Mouse (Mus musculus): ENCODE measurements at regions not wholly inside any gene's neighbourhood (a gene's known extent, or its start where the extent isn't known, plus 50 kb on each side); places are given as distances from the start of the nearest gene placed in this dataset.

DNA sequence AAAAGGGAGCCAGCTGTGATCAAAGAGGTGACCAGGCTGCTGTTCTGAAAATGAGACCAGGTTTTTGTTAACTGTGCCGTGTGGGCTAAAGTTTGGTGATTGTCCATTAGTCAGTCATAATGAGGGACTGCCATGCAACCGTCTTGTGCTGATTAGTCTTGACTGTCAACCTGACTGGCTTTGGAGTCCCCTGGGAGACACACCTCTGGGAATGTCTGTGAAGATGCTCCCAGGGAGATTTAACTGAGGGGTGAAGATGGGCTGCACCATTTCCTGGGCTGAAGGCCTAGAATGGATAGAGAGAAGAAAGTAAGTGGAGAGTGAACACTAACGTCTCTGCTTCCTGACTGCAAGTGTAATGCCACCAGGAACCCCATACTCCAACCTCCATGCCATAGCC is 233.1 kb upstream of the Cdh13 start:
- TF ChIP-seq CTCF (IDR thresholded peaks at IDR 0.05; ENCODE audit: extremely low read depth, insufficient read depth, insufficient read length, insufficient replicate concordance) (no peak), POLR2A (IDR thresholded peaks at IDR 0.05; ENCODE audit: low read depth, low read length) (no peak)

All from spleen, adult 2 months (tissue).